ENCODE assay signal across 28 mouse cellular contexts in the genomic region with DNA sequence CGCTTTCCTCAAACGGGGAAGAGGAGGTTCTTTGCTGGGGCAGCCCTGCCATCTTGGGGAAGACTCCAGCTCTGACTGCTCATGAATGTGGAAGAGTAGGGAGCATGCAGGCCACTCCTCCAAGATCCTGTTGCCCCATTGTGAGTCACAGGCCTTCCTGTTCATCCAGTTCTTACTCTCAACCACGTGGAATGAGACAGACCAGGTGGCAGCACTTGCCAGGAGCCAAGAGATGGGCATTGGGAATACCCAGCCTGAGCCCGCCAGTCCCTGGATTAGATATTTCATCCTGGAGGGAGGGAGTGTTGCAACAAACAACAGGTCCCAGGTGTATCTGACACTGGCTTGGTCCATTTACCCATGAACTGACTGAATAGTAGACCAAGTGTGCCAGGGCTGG. TPM values are rescaled to one million over a fixed set of nuclear protein-coding genes. Genes with fewer than 3 reads are reported as not detected.
DNase-seq lines count a peak whose midpoint lies in the region; ATAC-seq and TF ChIP-seq lines count a peak whose summit lies in the region.
"Had no signal": no experiment of that assay in that cellular context is flagged by ENCODE, and none has a peak within 500 bp of the region (broad histone marks: within the 10 kb centered on the region; RNA-seq: fewer than 3 reads in every experiment).

No protein-coding gene starts in this region.

- TF ChIP-seq POLR2A in CH12.LX (IDR thresholded peaks at IDR 0.05; ENCODE audit: low read depth, low read length) = no peak

- DNase-seq in heart, embryonic 10.5 days (ENCODE audit: low spot score) = no peak
- DNase-seq in 3T3-L1 (ENCODE audit: low read depth, low spot score) (peak; percentile 60), CH12.LX (ENCODE audit: extremely low read depth) (no peak)
- DNase-seq in fat pad, adult 2 months (ENCODE audit: extremely low read depth, low read depth, low spot score) = peak; percentile 98
- DNase-seq in thymus, postnatal 10 days (ENCODE audit: low spot score in 2 of 2) = no peak
- no peak for DNase-seq in thymus, adult 18-20 months
- DNase-seq: adrenal gland, adult 8-10 months; cerebellum, adult 2 months; cerebellum, postnatal 36 days; gastrocnemius, postnatal 10 days; heart, postnatal 14 days; kidney, adult 8-10 months; kidney, postnatal 25 days; layer of hippocampus, adult 9-11 months; lung, embryonic 14.5 days; right cerebral cortex, postnatal 14 days; thymus, postnatal 14 days had no signal

- H3K36me3 ChIP-seq in heart, embryonic 10.5 days = no peaks in the 10 kb centered on the region
- no peaks in the 10 kb centered on the region for H3K36me3 ChIP-seq in heart, embryonic 11.5 days (ENCODE audit: control insufficient read depth, insufficient read depth, low read length)
- H3K36me3 ChIP-seq in CH12.LX (replicated peaks in 1 of 2; ENCODE audit: control insufficient read depth in 1 of 2, insufficient read depth in 1 of 2, low read length in 1 of 2) = peaks cover 0 to 49% of the 10 kb centered on the region in 2 experiments
- H3K36me3 ChIP-seq in forebrain, embryonic 15.5 days = no peaks in the 10 kb centered on the region
- H3K36me3 ChIP-seq: embryonic facial prominence, embryonic 15.5 days; hindbrain, embryonic 13.5 days; midbrain, embryonic 15.5 days; stomach, embryonic 15.5 days had no signal

- H3K4me1 ChIP-seq in heart, embryonic 10.5 days = peaks cover 84% of the 10 kb centered on the region
- peaks cover 56% of the 10 kb centered on the region for H3K4me1 ChIP-seq in heart, embryonic 11.5 days (ENCODE audit: control insufficient read depth, insufficient read depth, low read length)
- H3K4me1 ChIP-seq in CH12.LX (ENCODE audit: control insufficient read depth in 1 of 2, insufficient read depth in 2 of 2) = peaks cover 31 to 88% of the 10 kb centered on the region in 2 experiments
- peaks cover 8% of the 10 kb centered on the region; the same call in 1 of the 2 replicates for H3K4me1 ChIP-seq in forebrain, embryonic 15.5 days
- H3K4me1 ChIP-seq: midbrain, embryonic 15.5 days had no signal

- H3K4me2 ChIP-seq in heart, embryonic 11.5 days = no peak overlapping the region; the same call in 1 of the 2 replicates
- H3K4me2 ChIP-seq in CH12.LX (ENCODE audit: insufficient read depth, low read depth, poor library complexity, severe bottlenecking) = peak overlapping the region; percentile 60; the same call in 1 of the 2 replicates
- H3K4me2 ChIP-seq in forebrain, embryonic 15.5 days (replicated peaks) = no peak overlapping the region
- H3K4me2 ChIP-seq: embryonic facial prominence, embryonic 15.5 days; hindbrain, embryonic 13.5 days; liver, embryonic 12.5 days; lung, embryonic 14.5 days; midbrain, embryonic 15.5 days; stomach, embryonic 15.5 days had no signal

- no peak for ATAC-seq in heart, embryonic 11.5 days (replicated peaks; ENCODE audit: insufficient number of reproducible peaks, low FRiP score, low TSS enrichment)
- ATAC-seq in forebrain, embryonic 15.5 days (replicated peaks) = no peak
- ATAC-seq: inflammation-experienced regulatory T-cells, adult 6 months; liver, embryonic 12.5 days; midbrain, embryonic 15.5 days had no signal

- TF ChIP-seq EP300 in CH12.LX (IDR thresholded peaks at IDR 0.05; ENCODE audit: low read length) = no peak

- dilution Hi-C loops in CH12.LX (cut with MboI; ENCODE audit: extremely low pct_ligation_motif_present, extremely low pct_unique_long_range_greater_than_20kb, low sequenced_read_pairs) = no loop called here

- H3K9me3 ChIP-seq in heart, embryonic 10.5 days = no peaks in the 10 kb centered on the region
- no peaks in the 10 kb centered on the region for H3K9me3 ChIP-seq in heart, embryonic 11.5 days (replicated peaks; ENCODE audit: control insufficient read depth, low read length)
- no peaks in the 10 kb centered on the region for H3K9me3 ChIP-seq in CH12.LX (replicated peaks; ENCODE audit: low read length)
- H3K9me3 ChIP-seq in forebrain, embryonic 15.5 days = no peaks in the 10 kb centered on the region
- H3K9me3 ChIP-seq: embryonic facial prominence, embryonic 15.5 days; hindbrain, embryonic 13.5 days; limb, embryonic 10.5 days; liver, embryonic 12.5 days; midbrain, embryonic 15.5 days; stomach, embryonic 15.5 days had no signal

- peaks cover 98% of the 10 kb centered on the region for H3K79me2 ChIP-seq in CH12.LX (replicated peaks; ENCODE audit: control insufficient read depth, extremely low read depth, insufficient read depth, poor library complexity, severe bottlenecking)

- 61% methylated on average over 4 of the region's 4 CpGs for WGBS in heart, embryonic 10.5 days
- WGBS in heart, embryonic 11.5 days (ENCODE audit: insufficient replicate concordance) = 71% methylated on average over 4 of the region's 4 CpGs
- WGBS in forebrain, embryonic 15.5 days = 71% methylated on average over 4 of the region's 4 CpGs

- TF ChIP-seq CTCF in CH12.LX (conservative IDR thresholded peaks at IDR 0.05 in 1 of 2, IDR thresholded peaks at IDR 0.05 in 1 of 2; ENCODE audit: low read depth in 2 of 2, low read length in 2 of 2) = no peak

- H3K9ac ChIP-seq in heart, embryonic 11.5 days (ENCODE audit: low read depth, low read length) = no peak overlapping the region
- no peak overlapping the region for H3K9ac ChIP-seq in CH12.LX (ENCODE audit: insufficient read depth, low read depth)
- H3K9ac ChIP-seq in forebrain, embryonic 15.5 days (replicated peaks) = no peak overlapping the region
- H3K9ac ChIP-seq: embryonic facial prominence, embryonic 15.5 days; hindbrain, embryonic 13.5 days; liver, embryonic 12.5 days; lung, embryonic 14.5 days; midbrain, embryonic 15.5 days; stomach, embryonic 15.5 days had no signal

- in situ Hi-C loops in CH12.LX (cut with MboI; ENCODE audit: low pct_ligation_motif_present, low pct_unique_long_range_greater_than_20kb, low sequenced_read_pairs) = no loop called here

- no peak for TF ChIP-seq RAD21 in CH12.LX (IDR thresholded peaks at IDR 0.05; ENCODE audit: low read depth, low read length)

- 0 out of 2 replicates have a peak overlapping the region, but pooled peaks have one; percentile 36 for H3K27ac ChIP-seq in heart, embryonic 10.5 days
- H3K27ac ChIP-seq in heart, embryonic 11.5 days (ENCODE audit: low read depth, low read length) = no peak overlapping the region
- H3K27ac ChIP-seq in CH12.LX (ENCODE audit: insufficient read depth, low read depth) = peak overlapping the region; percentile 42; the same call in 1 of the 2 replicates
- H3K27ac ChIP-seq in forebrain, embryonic 15.5 days (replicated peaks) = no peak overlapping the region
- H3K27ac ChIP-seq: embryonic facial prominence, embryonic 15.5 days; hindbrain, embryonic 13.5 days; left cerebral cortex, adult 2 months; limb, embryonic 10.5 days; liver, embryonic 12.5 days; midbrain, embryonic 15.5 days; stomach, embryonic 15.5 days had no signal

- H3K4me3 ChIP-seq in heart, embryonic 10.5 days = no peak overlapping the region
- no peak overlapping the region for H3K4me3 ChIP-seq in heart, embryonic 11.5 days (ENCODE audit: low read depth, low read length)
- peak overlapping the region in 1 of 3 experiments; percentile 15 for H3K4me3 ChIP-seq in CH12.LX (replicated peaks in 1 of 3; ENCODE audit: low read depth in 2 of 3, low read length in 2 of 3, poor library complexity in 1 of 3)
- H3K4me3 ChIP-seq in forebrain, embryonic 15.5 days = no peak overlapping the region
- H3K4me3 ChIP-seq: embryonic facial prominence, embryonic 15.5 days; hindbrain, embryonic 13.5 days; left cerebral cortex, adult 2 months; limb, embryonic 10.5 days; liver, embryonic 12.5 days; midbrain, embryonic 15.5 days; myocyte; stomach, embryonic 15.5 days had no signal

- H3K27me3 ChIP-seq in heart, embryonic 10.5 days (ENCODE audit: insufficient read depth, poor library complexity, severe bottlenecking) = no peaks in the 10 kb centered on the region
- H3K27me3 ChIP-seq in heart, embryonic 11.5 days (ENCODE audit: control insufficient read depth, insufficient read depth, low read length) = no peaks in the 10 kb centered on the region
- H3K27me3 ChIP-seq in CH12.LX (replicated peaks) = no peaks in the 10 kb centered on the region
- no peaks in the 10 kb centered on the region for H3K27me3 ChIP-seq in forebrain, embryonic 15.5 days
- H3K27me3 ChIP-seq: embryonic facial prominence, embryonic 15.5 days; liver, embryonic 12.5 days; midbrain, embryonic 15.5 days; stomach, embryonic 15.5 days had no signal

TF ChIP-seq in CH12.LX, 34 proteins besides CTCF, POLR2A, EP300 and RAD21:
- TF ChIP-seq BHLHE40 (IDR thresholded peaks at IDR 0.05; ENCODE audit: low read depth, low read length) = no peak
- TF ChIP-seq MXI1 (IDR thresholded peaks at IDR 0.05; ENCODE audit: low read depth, low read length) = peak; percentile 36; the same call in 1 of the 2 replicates
- TF ChIP-seq SIN3A (IDR thresholded peaks at IDR 0.05; ENCODE audit: low read length) = peak; percentile 44; the same call in 1 of the 2 replicates

RNA-seq across cellular contexts. Expression of a gene that starts 7.6 kb away (rescaled TPM):
- 42.2 and 44.8 TPM in 2 replicates for polyA plus RNA-seq in heart, embryonic 10.5 days (2016; fragmentation: Nextera tagmentation; extraction: Ambion mirVana)
- 44.3 and 49.5 TPM in 2 replicates for polyA plus RNA-seq in heart, embryonic 11.5 days (2014; fragmentation: Nextera tagmentation; extraction: Ambion mirVana)
- total RNA-seq in CH12.LX (2012; rRNA removed) (127 and 149 TPM in 2 replicates), CH12.LX (2014; rRNA removed) (56.0 and 64.2 TPM in 2 replicates)
- 68.4 and 75.3 TPM in 2 replicates for polyA plus RNA-seq in CH12.LX (2012; ENCODE audit: insufficient read length, low read depth)
- 5.3 and 7.4 TPM in 2 replicates for polyA plus RNA-seq in forebrain, embryonic 15.5 days (2015; fragmentation: Nextera tagmentation; extraction: Ambion mirVana)

Comparison
In these comparisons a context has a peak if more than half of its experiments do, and no peak if none do; other contexts are left out.
1. H3K27ac ChIP-seq: peak in heart, embryonic 10.5 days (single experiment) and CH12.LX (single experiment); none in heart, embryonic 11.5 days (single experiment) and forebrain, embryonic 15.5 days (single experiment).
2. DNase-seq: peak in 3T3-L1 (single experiment) and fat pad, adult 2 months (single experiment); none in heart, embryonic 10.5 days (single experiment), CH12.LX (single experiment), thymus, postnatal 10 days (0 of 2) and thymus, adult 18-20 months (0 of 2).